Mouse (Mus musculus): ENCODE results near the gene Cwh43. TPM values are rescaled to one million over a fixed set of nuclear protein-coding genes. Genes with fewer than 3 reads are reported as not detected.

The Cwh43 gene
- polyA plus RNA-seq, 1 experiment from 2014 or later: not detected

- H3K9me3 ChIP-seq (replicated peaks): no peaks in the 10 kb centered on the region
- WGBS: 23% methylated on average over 3 of the region's 3 CpGs
- H3K27ac ChIP-seq (ENCODE audit: poor library complexity, severe bottlenecking): no peak overlapping the region
Measured at GRCm38 (mm10) chr5:73373184-73373583, 32.7 kb upstream of the Cwh43 start.

DNA sequence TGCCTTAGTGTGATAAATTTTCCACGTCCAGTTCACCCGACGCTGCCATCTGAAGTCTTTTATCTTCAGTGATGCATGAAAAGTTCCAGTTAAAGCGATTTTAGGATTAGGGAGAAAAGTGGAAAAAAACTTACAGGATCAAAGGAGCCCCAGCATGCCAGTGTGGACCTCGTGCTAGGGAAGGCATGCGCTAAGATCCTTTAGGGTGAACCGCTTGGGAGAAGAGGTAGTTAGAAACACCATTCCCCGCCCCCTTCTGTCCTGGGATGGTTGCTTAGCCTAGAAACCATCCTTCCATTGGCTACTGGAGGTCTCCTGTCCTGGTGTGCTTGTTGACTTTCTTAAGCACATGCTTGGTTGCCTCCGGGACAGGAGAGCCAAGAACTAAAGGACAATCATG lies 29.8 kb upstream of the Cwh43 start:
- no peak overlapping the region for H3K27ac ChIP-seq (ENCODE audit: poor library complexity, severe bottlenecking)
- no peak overlapping the region for H3K4me2 ChIP-seq
- H3K4me1 ChIP-seq (replicated peaks): peaks cover 5% of the 10 kb centered on the region
- H3K27me3 ChIP-seq (replicated peaks): no peaks in the 10 kb centered on the region
- no peaks in the 10 kb centered on the region for H3K9me3 ChIP-seq (replicated peaks)
- WGBS: 70% methylated on average over 9 of the region's 9 CpGs
- H3K4me3 ChIP-seq: no peak overlapping the region
- H3K36me3 ChIP-seq: no peaks in the 10 kb centered on the region
- H3K9ac ChIP-seq: no peak overlapping the region
- ATAC-seq (ENCODE audit: insufficient number of reproducible peaks, low FRiP score): no peak

More at GRCm38 (mm10) chr5:73373184-73373583, 32.7 kb upstream of the Cwh43 start:
- H3K4me3 ChIP-seq: no peak overlapping the region
- H3K27me3 ChIP-seq (replicated peaks): no peaks in the 10 kb centered on the region
- H3K9ac ChIP-seq: no peak overlapping the region
- no peak overlapping the region for H3K4me2 ChIP-seq
- no peaks in the 10 kb centered on the region for H3K4me1 ChIP-seq (replicated peaks)
- H3K36me3 ChIP-seq: no peaks in the 10 kb centered on the region
- ATAC-seq (ENCODE audit: insufficient number of reproducible peaks, low FRiP score): no peak

DNA sequence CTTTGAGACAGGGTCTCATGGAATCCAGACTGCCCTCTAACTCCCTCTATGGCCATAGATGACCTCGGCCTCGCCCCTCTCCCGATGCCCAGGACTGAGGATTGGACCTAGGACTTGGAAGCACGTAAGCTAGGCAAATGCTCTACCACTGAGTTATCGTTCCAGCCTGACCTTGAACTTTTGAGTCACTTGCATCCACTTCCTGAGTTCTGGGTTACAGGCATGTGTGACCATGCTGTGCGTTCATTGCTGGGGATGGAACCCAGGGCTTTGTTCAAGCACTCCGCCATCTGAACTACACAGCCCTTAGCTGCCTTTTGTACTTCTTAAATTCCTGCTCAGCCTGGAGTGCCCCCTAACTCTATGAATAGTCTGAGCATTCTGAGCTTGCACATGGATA lies 29.4 kb upstream of the Cwh43 start:
- no peak overlapping the region for H3K4me3 ChIP-seq
- no peak for ATAC-seq (ENCODE audit: insufficient number of reproducible peaks, low FRiP score)
- H3K36me3 ChIP-seq: no peaks in the 10 kb centered on the region
- no peak overlapping the region for H3K9ac ChIP-seq
- WGBS: 85% methylated on average over 7 of the region's 7 CpGs
- no peaks in the 10 kb centered on the region for H3K27me3 ChIP-seq (replicated peaks)
- H3K27ac ChIP-seq (ENCODE audit: poor library complexity, severe bottlenecking): no peak overlapping the region
- H3K4me1 ChIP-seq (replicated peaks): peaks cover 10% of the 10 kb centered on the region
- no peaks in the 10 kb centered on the region for H3K9me3 ChIP-seq (replicated peaks)
- no peak overlapping the region for H3K4me2 ChIP-seq

GRCm38 (mm10) chr5:73379908-73380307 lies 26.0 kb upstream of the Cwh43 start:
- Histone ChIP-seq H3K27ac (ENCODE audit: poor library complexity, severe bottlenecking) (no peak overlapping the region), H3K27me3 (replicated peaks) (no peaks in the 10 kb centered on the region), H3K4me3 (no peak overlapping the region), H3K36me3 (no peaks in the 10 kb centered on the region), H3K9me3 (replicated peaks) (no peaks in the 10 kb centered on the region), H3K9ac (no peak overlapping the region), H3K4me1 (replicated peaks) (peaks cover 15% of the 10 kb centered on the region), H3K4me2 (no peak overlapping the region)
- 23% methylated on average over 3 of the region's 3 CpGs for WGBS
- ATAC-seq (ENCODE audit: insufficient number of reproducible peaks, low FRiP score): peak; percentile 39; the same call in 1 of the 2 replicates

DNA sequence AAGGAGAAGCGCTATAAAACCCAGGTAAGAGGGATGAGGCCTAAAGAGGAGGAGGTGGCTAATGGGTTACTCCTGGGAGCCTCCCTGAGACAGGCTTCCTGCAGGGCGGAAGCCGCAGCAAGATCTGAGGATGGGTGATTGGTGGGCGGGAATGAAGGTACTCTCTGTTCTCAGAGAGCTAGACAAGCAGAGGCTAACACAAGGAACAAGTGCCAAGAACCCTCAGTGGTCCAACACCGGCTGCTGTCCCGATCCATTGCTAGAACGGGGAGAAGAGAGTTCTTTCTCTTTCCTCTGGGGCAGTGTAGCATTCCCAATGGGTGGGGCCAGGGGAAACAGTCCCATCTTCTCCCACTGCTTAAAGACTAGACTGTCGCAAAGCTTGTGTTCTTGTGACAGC lies 25.0 kb upstream of the Cwh43 start:
- Histone ChIP-seq H3K36me3 (no peaks in the 10 kb centered on the region), H3K4me2 (no peak overlapping the region), H3K27me3 (replicated peaks) (no peaks in the 10 kb centered on the region), H3K27ac (ENCODE audit: poor library complexity, severe bottlenecking) (no peak overlapping the region), H3K9ac (no peak overlapping the region), H3K4me1 (replicated peaks) (peaks cover 15% of the 10 kb centered on the region), H3K4me3 (no peak overlapping the region), H3K9me3 (replicated peaks) (no peaks in the 10 kb centered on the region)
- no peak for ATAC-seq (ENCODE audit: insufficient number of reproducible peaks, low FRiP score)
- 39% methylated on average over 8 of the region's 8 CpGs for WGBS

DNA sequence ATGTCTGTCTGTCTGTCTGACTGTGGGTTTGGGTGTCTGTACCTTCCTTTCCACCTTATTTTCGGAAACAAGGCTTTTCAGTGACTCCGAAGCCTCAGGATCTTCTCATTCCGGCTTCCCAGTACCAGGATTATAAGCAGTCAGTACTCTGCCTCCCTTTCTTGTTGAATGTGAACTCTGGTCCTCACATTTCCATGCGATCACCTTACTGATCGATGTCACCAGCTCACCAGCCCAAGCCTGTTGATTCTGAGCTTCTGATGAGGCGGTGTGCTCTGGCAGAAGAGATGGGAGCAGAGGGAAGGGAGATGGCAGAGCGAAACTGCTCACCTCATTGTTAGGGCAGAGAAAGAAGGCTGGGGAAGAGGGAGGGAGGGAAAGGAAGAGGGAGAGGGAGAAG lies 24.4 kb upstream of the Cwh43 start:
- Histone ChIP-seq H3K27ac (ENCODE audit: poor library complexity, severe bottlenecking) (no peak overlapping the region), H3K4me3 (no peak overlapping the region), H3K27me3 (replicated peaks) (no peaks in the 10 kb centered on the region), H3K9ac (no peak overlapping the region), H3K4me1 (replicated peaks) (peaks cover 15% of the 10 kb centered on the region), H3K9me3 (replicated peaks) (no peaks in the 10 kb centered on the region), H3K4me2 (no peak overlapping the region), H3K36me3 (no peaks in the 10 kb centered on the region)
- no peak for ATAC-seq (ENCODE audit: insufficient number of reproducible peaks, low FRiP score)
- WGBS: 74% methylated on average over 7 of the region's 7 CpGs

- WGBS: 64% methylated on average over 9 of the region's 9 CpGs
- Histone ChIP-seq H3K27ac (ENCODE audit: poor library complexity, severe bottlenecking) (no peak overlapping the region), H3K9ac (no peak overlapping the region), H3K9me3 (replicated peaks) (no peaks in the 10 kb centered on the region), H3K27me3 (replicated peaks) (no peaks in the 10 kb centered on the region), H3K4me2 (no peak overlapping the region), H3K4me3 (no peak overlapping the region), H3K4me1 (replicated peaks) (peaks cover 15% of the 10 kb centered on the region), H3K36me3 (no peaks in the 10 kb centered on the region)
- ATAC-seq (ENCODE audit: insufficient number of reproducible peaks, low FRiP score): no peak
Measured at GRCm38 (mm10) chr5:73381976-73382540, 23.8 kb upstream of the Cwh43 start.

GRCm38 (mm10) chr5:73382737-73383646 lies 22.9 kb upstream of the Cwh43 start:
- 29% methylated on average over 3 of the region's 3 CpGs for WGBS
- no peak overlapping the region for H3K27ac ChIP-seq (ENCODE audit: poor library complexity, severe bottlenecking)
- no peak for ATAC-seq (ENCODE audit: insufficient number of reproducible peaks, low FRiP score)

DNA sequence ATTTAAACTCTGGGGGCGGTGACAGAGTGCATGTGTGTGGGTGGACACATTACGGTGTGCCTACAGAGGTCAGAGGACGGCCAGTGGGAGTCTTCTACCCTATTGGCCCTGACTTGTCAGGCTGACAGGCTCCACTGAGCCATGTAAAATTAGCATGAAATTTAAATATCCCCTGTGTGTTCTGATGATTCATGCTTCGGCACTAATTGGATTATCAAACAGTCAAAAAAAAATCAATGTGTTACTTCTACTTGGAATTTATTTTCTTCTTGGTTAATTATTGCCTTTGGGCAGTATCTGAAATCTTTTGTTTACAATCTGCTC lies 22.3 kb upstream of the Cwh43 start:
- no peak overlapping the region for H3K27ac ChIP-seq (ENCODE audit: poor library complexity, severe bottlenecking)
- H3K4me2 ChIP-seq: no peak overlapping the region
- no peaks in the 10 kb centered on the region for H3K9me3 ChIP-seq (replicated peaks)
- WGBS: 73% methylated on average over 4 of the region's 4 CpGs
- no peak overlapping the region for H3K9ac ChIP-seq
- H3K4me3 ChIP-seq: no peak overlapping the region
- no peak for ATAC-seq (ENCODE audit: insufficient number of reproducible peaks, low FRiP score)
- H3K36me3 ChIP-seq: no peaks in the 10 kb centered on the region
- H3K4me1 ChIP-seq (replicated peaks): peaks cover 15% of the 10 kb centered on the region
- no peaks in the 10 kb centered on the region for H3K27me3 ChIP-seq (replicated peaks)

More at GRCm38 (mm10) chr5:73382737-73383646, 22.9 kb upstream of the Cwh43 start:
- no peak overlapping the region for H3K4me3 ChIP-seq
- H3K9ac ChIP-seq: no peak overlapping the region
- no peak overlapping the region for H3K4me2 ChIP-seq
- no peaks in the 10 kb centered on the region for H3K9me3 ChIP-seq (replicated peaks)
- H3K36me3 ChIP-seq: no peaks in the 10 kb centered on the region
- peaks cover 15% of the 10 kb centered on the region for H3K4me1 ChIP-seq (replicated peaks)
- no peaks in the 10 kb centered on the region for H3K27me3 ChIP-seq (replicated peaks)

DNA sequence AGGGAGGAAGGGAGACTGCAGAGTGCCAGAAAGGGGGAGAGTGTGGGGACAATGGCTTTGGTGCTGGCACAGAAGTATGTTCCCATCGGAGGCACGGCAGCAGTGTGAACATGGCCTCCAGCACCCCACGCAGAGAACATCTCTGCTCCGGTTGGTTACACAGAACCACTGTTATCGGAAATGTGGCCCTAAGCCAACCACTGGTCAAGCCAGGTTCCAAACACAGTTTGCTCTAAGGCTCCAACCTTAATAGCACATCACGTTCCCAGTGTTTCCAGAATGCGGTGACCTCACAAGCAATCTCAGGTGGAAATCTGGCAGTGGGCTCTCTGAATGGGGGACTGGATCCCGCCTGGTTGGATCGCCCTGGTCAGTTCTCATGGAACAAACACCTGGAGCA lies 12.8 kb upstream of the Cwh43 start:
- Histone ChIP-seq H3K9ac (no peak overlapping the region), H3K27ac (ENCODE audit: poor library complexity, severe bottlenecking) (no peak overlapping the region), H3K27me3 (replicated peaks) (no peaks in the 10 kb centered on the region), H3K9me3 (replicated peaks) (no peaks in the 10 kb centered on the region), H3K4me3 (no peak overlapping the region), H3K4me1 (replicated peaks) (no peaks in the 10 kb centered on the region), H3K4me2 (no peak overlapping the region), H3K36me3 (no peaks in the 10 kb centered on the region)
- no peak for ATAC-seq (ENCODE audit: insufficient number of reproducible peaks, low FRiP score)
- WGBS: 82% methylated on average over 9 of the region's 9 CpGs

GRCm38 (mm10) chr5:73399768-73400526 lies 5.9 kb upstream of the Cwh43 start:
- 28% methylated on average over 7 of the region's 7 CpGs for WGBS
- Histone ChIP-seq H3K27me3 (replicated peaks) (peaks cover 28% of the 10 kb centered on the region), H3K36me3 (no peaks in the 10 kb centered on the region), H3K27ac (ENCODE audit: poor library complexity, severe bottlenecking) (no peak overlapping the region), H3K4me2 (no peak overlapping the region), H3K4me3 (no peak overlapping the region), H3K4me1 (replicated peaks) (peaks cover 8% of the 10 kb centered on the region), H3K9me3 (replicated peaks) (no peaks in the 10 kb centered on the region), H3K9ac (no peak overlapping the region)
- peak; percentile 39; the same call in 1 of the 2 replicates for ATAC-seq (ENCODE audit: insufficient number of reproducible peaks, low FRiP score)
